Mouse (Mus musculus) frontal cortex, postnatal 14 days (tissue): ENCODE data around the gene Speer1.
"Not testable (repeated sequence)": the region's sequence is repeated elsewhere in the genome, so short reads cannot be mapped to it uniquely, and the experiment has no call there.

Source experiments
- DNase-seq, 2 experiments: peaks; one replicate each; pipeline ENCODE4 v3.0.0; 2022; ENCODE audit warnings: low spot score in 2 of 2

The Speer1 gene

DNA sequence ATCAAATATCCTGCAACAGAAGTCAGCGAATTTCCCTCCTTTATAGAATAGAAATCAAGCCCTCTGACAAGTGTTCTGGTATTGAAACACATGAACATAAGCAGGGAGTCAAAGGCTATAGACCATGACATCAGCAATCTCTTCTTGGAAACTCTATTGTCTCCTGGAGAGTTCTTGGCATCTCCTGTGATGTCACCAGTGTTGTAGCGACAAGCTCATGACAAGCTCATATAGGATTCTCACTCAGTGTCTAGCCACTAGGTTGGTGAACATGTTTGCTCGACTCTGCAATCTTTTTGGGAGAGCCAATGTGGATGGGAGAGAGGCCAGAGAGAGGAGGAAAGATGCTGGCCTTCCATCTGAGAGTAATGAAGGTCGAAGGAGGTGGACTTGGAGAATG lies at the start of gene Speer1:
Gene Speer1, plus strand, starts transcription at position 301 of the 400 bp plus-strand sequence.
- DNase-seq: not testable (repeated sequence)
